Mouse (Mus musculus): Measurements from ENCODE around the gene Praf2. TPM values are rescaled to one million over a fixed set of nuclear protein-coding genes. Genes with fewer than 3 reads are reported as not detected.

The Praf2 gene
- polyA plus RNA-seq, 1 experiment from 2014 or later = 132 TPM

DNA sequence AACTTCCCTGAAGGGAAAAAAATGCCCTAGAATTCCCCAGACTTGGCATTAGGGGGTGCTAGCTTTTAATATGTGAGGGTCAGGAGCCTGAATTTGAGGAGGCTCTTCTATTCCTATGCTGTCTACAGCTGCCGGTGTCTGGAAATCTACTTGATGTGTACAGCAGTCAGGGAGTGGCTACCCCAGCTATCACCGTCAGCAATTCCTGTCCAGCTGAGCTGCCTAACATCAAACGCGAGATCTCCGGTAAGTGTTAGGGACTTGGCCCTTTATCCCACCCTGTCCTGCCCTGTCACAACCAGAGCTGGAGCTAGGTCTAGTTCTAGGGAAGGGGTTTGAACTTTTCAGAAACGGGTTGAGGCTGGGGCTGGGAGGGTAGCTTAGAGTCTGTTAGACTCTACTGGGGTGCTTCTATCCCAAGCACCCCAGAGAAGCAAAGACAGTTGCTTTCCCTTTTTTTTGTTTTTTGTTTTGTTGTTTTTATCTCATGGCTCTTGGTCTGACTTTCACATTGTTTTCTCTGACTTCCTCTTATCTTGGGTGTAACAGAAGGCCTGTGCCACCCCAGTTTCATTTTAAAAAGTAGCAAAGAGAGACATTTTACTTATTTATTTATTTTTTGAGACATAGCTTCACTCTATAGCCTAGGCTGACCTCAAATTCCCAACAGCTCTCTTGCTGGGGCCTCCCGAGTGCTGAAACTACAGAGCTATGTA is 41.2 kb downstream of the Praf2 start:
- 0 out of 2 replicates have a peak, but pooled peaks cover 5% of the 10 kb centered on the region for H3K36me3 ChIP-seq (replicated peaks)
- peaks cover 13% of the 10 kb centered on the region for H3K4me1 ChIP-seq
- WGBS = 90% methylated on average over 7 of the region's 7 CpGs

DNA sequence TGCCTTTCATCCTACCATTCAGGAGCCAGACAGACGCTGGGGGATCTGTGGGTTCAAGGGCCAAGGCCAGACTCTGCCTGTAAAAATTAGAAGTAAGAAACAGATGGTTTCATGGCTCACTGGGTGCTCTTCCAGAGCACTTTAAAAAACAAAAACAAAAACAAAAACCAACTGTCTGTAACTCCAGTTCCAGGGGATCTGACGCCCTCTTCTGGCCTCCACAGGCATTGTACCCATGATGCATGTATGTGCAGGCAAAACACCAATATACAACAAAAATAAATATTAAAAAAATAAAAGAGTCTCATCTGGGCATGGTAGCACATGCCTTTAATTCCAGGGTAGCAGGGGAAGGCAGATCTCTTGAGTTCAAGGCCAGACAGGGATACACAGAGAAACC is 44.5 kb downstream of the Praf2 start:
- 0 out of 2 replicates have a peak, but pooled peaks cover 1% of the 10 kb centered on the region for H3K36me3 ChIP-seq (replicated peaks)
- no peak overlapping the region for H3K9ac ChIP-seq
- H3K4me2 ChIP-seq = no peak overlapping the region
- no peaks in the 10 kb centered on the region for H3K4me1 ChIP-seq
- H3K4me3 ChIP-seq = no peak overlapping the region
- ATAC-seq (replicated peaks) = no peak
- H3K27me3 ChIP-seq (replicated peaks) = no peaks in the 10 kb centered on the region
- no peak overlapping the region for H3K27ac ChIP-seq
- 62% methylated on average over 2 of the region's 2 CpGs for WGBS
- H3K9me3 ChIP-seq = no peaks in the 10 kb centered on the region

More for the DNA sequence above, 41.2 kb downstream of the Praf2 start:
- Histone ChIP-seq H3K27ac (no peak overlapping the region), H3K4me2 (no peak overlapping the region), H3K9ac (no peak overlapping the region), H3K27me3 (replicated peaks) (no peaks in the 10 kb centered on the region), H3K4me3 (no peak overlapping the region), H3K9me3 (no peaks in the 10 kb centered on the region)
- no peak for ATAC-seq (replicated peaks)

DNA sequence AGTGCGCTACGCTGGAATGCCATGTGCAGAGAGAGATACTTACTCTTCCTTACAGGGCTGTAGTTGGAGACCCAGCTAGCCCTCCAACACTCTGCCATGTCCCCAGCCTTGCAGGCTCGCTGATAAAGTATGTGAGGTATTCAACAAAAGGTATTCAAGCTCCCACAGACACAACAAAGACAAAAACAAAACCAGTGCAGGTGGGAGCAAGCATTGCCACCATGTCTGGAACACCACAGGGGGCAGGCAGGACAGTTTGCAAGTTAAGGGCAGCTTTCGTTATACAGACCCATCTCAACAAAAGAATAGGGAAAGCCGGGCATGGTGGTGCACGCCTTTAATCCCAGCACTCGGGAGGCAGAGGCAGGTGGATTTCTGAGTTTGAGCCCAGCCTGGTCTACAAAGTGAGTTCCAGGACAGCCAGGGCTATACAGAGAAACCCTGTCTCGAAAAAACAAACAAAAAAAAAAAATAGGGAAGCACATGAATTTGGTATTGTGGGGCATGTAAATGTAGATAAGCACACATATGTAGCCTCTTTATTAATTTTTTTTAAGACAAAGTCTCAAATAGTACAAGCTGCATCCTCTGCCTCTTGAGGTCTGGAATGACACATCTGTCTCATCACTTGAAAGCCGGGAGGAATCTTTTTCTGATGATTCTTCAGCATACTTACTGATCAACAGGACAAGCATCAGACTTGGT is 47.4 kb downstream of the Praf2 start:
- Histone ChIP-seq H3K9me3 (no peaks in the 10 kb centered on the region), H3K27ac (no peak overlapping the region), H3K4me2 (no peak overlapping the region), H3K4me1 (no peaks in the 10 kb centered on the region), H3K4me3 (no peak overlapping the region), H3K27me3 (replicated peaks) (no peaks in the 10 kb centered on the region), H3K36me3 (replicated peaks) (no peaks in the 10 kb centered on the region), H3K9ac (no peak overlapping the region)
- WGBS = 75% methylated on average over 9 of the region's 9 CpGs
- no peak for ATAC-seq (replicated peaks)

DNA sequence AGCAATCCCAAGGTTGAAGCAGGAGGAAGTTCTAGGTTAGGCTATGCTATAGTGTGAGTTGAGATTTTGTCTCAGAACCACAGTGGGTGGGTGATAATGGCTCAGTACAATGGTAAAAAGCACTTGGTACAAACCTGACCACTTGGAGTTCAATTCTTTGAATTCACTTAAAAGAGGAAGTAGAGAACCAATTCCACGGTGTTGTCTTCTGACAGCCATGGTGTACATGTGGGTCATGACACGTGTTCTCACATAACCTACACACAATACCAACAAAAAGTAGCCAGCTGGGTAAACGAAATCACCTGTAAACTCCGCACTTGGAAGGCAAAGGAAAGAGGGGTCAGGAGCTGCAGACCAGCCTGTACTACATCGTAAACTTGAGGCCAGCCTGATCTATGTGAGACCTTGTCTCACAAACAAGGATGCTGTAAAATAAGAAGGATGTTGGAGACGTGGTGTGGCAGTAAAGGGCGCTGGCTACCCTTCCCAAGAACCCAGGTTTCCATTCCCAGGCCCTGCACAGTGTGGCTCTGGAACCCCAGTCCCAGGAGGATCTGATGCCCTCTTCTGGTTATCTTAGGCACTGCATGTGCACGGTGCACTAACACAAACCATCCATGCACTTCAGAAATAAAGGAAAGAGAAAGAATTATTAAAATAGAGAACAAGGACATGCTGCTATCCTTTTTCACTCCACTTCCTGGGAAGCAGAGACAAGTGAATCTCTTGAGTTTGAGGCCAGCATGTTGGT is 48.3 kb downstream of the Praf2 start:
- no peaks in the 10 kb centered on the region for H3K36me3 ChIP-seq (replicated peaks)
- WGBS = 54% methylated on average over 8 of the region's 8 CpGs
- no peak overlapping the region for H3K27ac ChIP-seq
- no peaks in the 10 kb centered on the region for H3K9me3 ChIP-seq
- ATAC-seq (replicated peaks) = 0 out of 2 replicates have a peak, but pooled peaks have one; percentile 54
- H3K9ac ChIP-seq = no peak overlapping the region
- no peak overlapping the region for H3K4me2 ChIP-seq
- no peaks in the 10 kb centered on the region for H3K27me3 ChIP-seq (replicated peaks)
- H3K4me3 ChIP-seq = no peak overlapping the region
- no peaks in the 10 kb centered on the region for H3K4me1 ChIP-seq

DNA sequence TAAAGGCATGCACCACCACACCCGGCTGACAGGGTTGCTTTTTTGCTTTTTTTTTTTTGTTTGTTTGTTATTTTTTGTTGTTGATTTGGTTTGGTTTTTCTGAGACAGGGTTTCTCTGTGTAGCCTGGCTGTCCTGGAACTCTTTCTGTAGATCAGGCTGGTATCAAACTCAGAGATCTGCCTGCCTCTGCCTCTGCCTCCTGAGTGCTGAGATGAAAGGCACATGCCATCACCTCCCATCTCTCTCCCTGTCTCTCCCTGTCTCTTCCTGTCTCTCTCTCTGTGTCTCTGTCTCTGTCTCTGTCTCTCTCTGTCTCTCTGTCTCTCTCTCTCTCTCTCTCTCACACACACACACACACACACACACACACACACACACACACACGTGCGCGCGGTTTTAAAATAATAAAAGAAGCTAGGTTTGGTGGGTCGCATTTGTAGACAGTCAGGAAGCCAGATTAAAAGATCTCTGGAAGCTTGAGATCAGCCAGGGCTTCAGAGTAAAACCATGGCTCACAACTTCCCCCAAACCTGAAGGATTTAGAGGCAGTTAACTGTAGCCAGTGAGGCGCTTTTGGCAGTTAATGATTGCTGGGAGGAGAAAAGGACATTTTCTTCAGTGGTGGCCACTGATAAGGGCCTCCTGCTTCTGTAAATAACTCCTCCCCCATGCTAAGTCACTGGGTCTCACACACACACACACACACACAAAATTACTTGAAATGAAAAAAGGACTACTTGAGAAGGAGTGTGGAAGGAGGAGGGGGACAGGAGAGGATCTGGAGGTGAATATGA is 50.4 kb downstream of the Praf2 start:
- H3K4me1 ChIP-seq = no peaks in the 10 kb centered on the region
- no peak overlapping the region for H3K27ac ChIP-seq
- no peaks in the 10 kb centered on the region for H3K9me3 ChIP-seq
- ATAC-seq (replicated peaks) = no peak
- no peaks in the 10 kb centered on the region for H3K27me3 ChIP-seq (replicated peaks)
- no peak overlapping the region for H3K9ac ChIP-seq
- no peak overlapping the region for H3K4me3 ChIP-seq
- H3K36me3 ChIP-seq (replicated peaks) = no peaks in the 10 kb centered on the region
- no peak overlapping the region for H3K4me2 ChIP-seq
- WGBS = 75% methylated on average over 7 of the region's 7 CpGs

DNA sequence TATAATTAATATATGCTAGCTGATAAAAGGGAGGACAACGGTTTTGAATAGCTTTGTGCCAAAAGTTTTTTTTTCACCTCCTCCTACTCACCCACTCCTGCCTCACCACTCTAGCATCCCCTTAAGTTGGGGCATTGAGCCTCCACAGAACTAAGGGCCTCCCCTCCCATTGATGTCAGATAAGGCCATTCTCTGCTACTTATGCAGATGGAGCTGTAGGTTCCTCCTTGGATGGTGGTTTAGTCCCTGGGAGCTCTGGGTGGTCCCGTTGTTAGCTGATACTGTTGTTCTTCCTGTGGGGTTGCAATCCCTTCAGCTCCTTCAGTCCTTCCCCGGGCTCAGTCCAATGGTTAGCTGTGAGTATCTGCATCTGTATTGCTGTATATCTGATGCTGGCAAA is 51.1 kb downstream of the Praf2 start:
- 27% methylated on average over 3 of the region's 3 CpGs for WGBS
- no peak overlapping the region for H3K27ac ChIP-seq
- no peak for ATAC-seq (replicated peaks)

More for the DNA sequence above, 51.1 kb downstream of the Praf2 start:
- H3K4me1 ChIP-seq = no peaks in the 10 kb centered on the region
- H3K4me2 ChIP-seq = no peak overlapping the region
- H3K4me3 ChIP-seq = no peak overlapping the region
- no peaks in the 10 kb centered on the region for H3K27me3 ChIP-seq (replicated peaks)
- no peaks in the 10 kb centered on the region for H3K36me3 ChIP-seq (replicated peaks)
- no peak overlapping the region for H3K9ac ChIP-seq
- no peaks in the 10 kb centered on the region for H3K9me3 ChIP-seq

Other genes starting within 250 kb of the Praf2 start
- 0.10 TPM in 1 of 2 replicates, not detected in the other for gene Foxp3, start 154.8 kb upstream of the Praf2 start, polyA plus RNA-seq (2015; fragmentation: Nextera tagmentation; extraction: Ambion mirVana)
- 7.5 and 8.1 TPM in 2 replicates for gene Ppp1r3f, start 154.2 kb upstream of the Praf2 start, polyA plus RNA-seq (2015; fragmentation: Nextera tagmentation; extraction: Ambion mirVana)
- gene Ccdc22, start 122.9 kb upstream of the Praf2 start, polyA plus RNA-seq (2015; fragmentation: Nextera tagmentation; extraction: Ambion mirVana) = 33.0 and 34.4 TPM in 2 replicates
- gene Cacna1f, start 121.4 kb upstream of the Praf2 start, polyA plus RNA-seq (2015; fragmentation: Nextera tagmentation; extraction: Ambion mirVana) = 0.13 and 0.27 TPM in 2 replicates
- gene Syp, start 90.0 kb upstream of the Praf2 start, polyA plus RNA-seq (2015; fragmentation: Nextera tagmentation; extraction: Ambion mirVana) = 176 and 179 TPM in 2 replicates
- 1.6 and 1.7 TPM in 2 replicates for gene Prickle3, start 71.2 kb upstream of the Praf2 start, polyA plus RNA-seq (2015; fragmentation: Nextera tagmentation; extraction: Ambion mirVana)
- 17.5 and 19.7 TPM in 2 replicates for gene Plp2, start 57.0 kb upstream of the Praf2 start, polyA plus RNA-seq (2015; fragmentation: Nextera tagmentation; extraction: Ambion mirVana)
- gene Magix, start 47.2 kb upstream of the Praf2 start, polyA plus RNA-seq (2015; fragmentation: Nextera tagmentation; extraction: Ambion mirVana) = 0.09 TPM in 1 of 2 replicates, not detected in the other
- 44.9 and 45.8 TPM in 2 replicates for gene Gpkow, start 31.3 kb upstream of the Praf2 start, polyA plus RNA-seq (2015; fragmentation: Nextera tagmentation; extraction: Ambion mirVana)
- 35.0 and 35.2 TPM in 2 replicates for gene Wdr45, start 14.1 kb upstream of the Praf2 start, polyA plus RNA-seq (2015; fragmentation: Nextera tagmentation; extraction: Ambion mirVana)
- gene Gm45208, start 6.2 kb upstream of the Praf2 start, polyA plus RNA-seq (2015; fragmentation: Nextera tagmentation; extraction: Ambion mirVana) = 0.85 and 1.3 TPM in 2 replicates
- 78.4 and 85.2 TPM in 2 replicates for gene Ccdc120, start 22.5 kb downstream of the Praf2 start, polyA plus RNA-seq (2015; fragmentation: Nextera tagmentation; extraction: Ambion mirVana)
- gene Tfe3, start 34.1 kb downstream of the Praf2 start, polyA plus RNA-seq (2015; fragmentation: Nextera tagmentation; extraction: Ambion mirVana) = 26.3 and 26.6 TPM in 2 replicates
- gene Gripap1, start 61.3 kb downstream of the Praf2 start, polyA plus RNA-seq (2015; fragmentation: Nextera tagmentation; extraction: Ambion mirVana) = 72.3 and 78.8 TPM in 2 replicates
- gene Kcnd1, start 93.8 kb downstream of the Praf2 start, polyA plus RNA-seq (2015; fragmentation: Nextera tagmentation; extraction: Ambion mirVana) = 2.3 and 2.9 TPM in 2 replicates
- 49.1 and 53.2 TPM in 2 replicates for gene Otud5, start 112.9 kb downstream of the Praf2 start, polyA plus RNA-seq (2015; fragmentation: Nextera tagmentation; extraction: Ambion mirVana)
- gene Pim2, start 149.8 kb downstream of the Praf2 start, polyA plus RNA-seq (2015; fragmentation: Nextera tagmentation; extraction: Ambion mirVana) = 21.7 and 22.1 TPM in 2 replicates
- gene Slc35a2, start 155.6 kb downstream of the Praf2 start, polyA plus RNA-seq (2015; fragmentation: Nextera tagmentation; extraction: Ambion mirVana) = 42.2 and 42.9 TPM in 2 replicates
- gene Pqbp1, start 170.8 kb downstream of the Praf2 start, polyA plus RNA-seq (2015; fragmentation: Nextera tagmentation; extraction: Ambion mirVana) = 222 and 224 TPM in 2 replicates
- gene Timm17b, start 170.9 kb downstream of the Praf2 start, polyA plus RNA-seq (2015; fragmentation: Nextera tagmentation; extraction: Ambion mirVana) = 173 and 178 TPM in 2 replicates
- not detected in 2 replicates for gene Gm10491, start 179.4 kb downstream of the Praf2 start, polyA plus RNA-seq (2015; fragmentation: Nextera tagmentation; extraction: Ambion mirVana)
- 1.2 TPM in 1 of 2 replicates, not detected in the other for gene Gm10490, start 181.1 kb downstream of the Praf2 start, polyA plus RNA-seq (2015; fragmentation: Nextera tagmentation; extraction: Ambion mirVana)
- 273 and 288 TPM in 2 replicates for gene Pcsk1n, start 191.4 kb downstream of the Praf2 start, polyA plus RNA-seq (2015; fragmentation: Nextera tagmentation; extraction: Ambion mirVana)
- not detected in 2 replicates for gene Eras, start 200.2 kb downstream of the Praf2 start, polyA plus RNA-seq (2015; fragmentation: Nextera tagmentation; extraction: Ambion mirVana)
- 76.8 and 79.0 TPM in 2 replicates for gene Hdac6, start 219.4 kb downstream of the Praf2 start, polyA plus RNA-seq (2015; fragmentation: Nextera tagmentation; extraction: Ambion mirVana)
- 0.12 and 0.42 TPM in 2 replicates for gene Gata1, start 249.6 kb downstream of the Praf2 start, polyA plus RNA-seq (2015; fragmentation: Nextera tagmentation; extraction: Ambion mirVana)